In the genomic region with DNA sequence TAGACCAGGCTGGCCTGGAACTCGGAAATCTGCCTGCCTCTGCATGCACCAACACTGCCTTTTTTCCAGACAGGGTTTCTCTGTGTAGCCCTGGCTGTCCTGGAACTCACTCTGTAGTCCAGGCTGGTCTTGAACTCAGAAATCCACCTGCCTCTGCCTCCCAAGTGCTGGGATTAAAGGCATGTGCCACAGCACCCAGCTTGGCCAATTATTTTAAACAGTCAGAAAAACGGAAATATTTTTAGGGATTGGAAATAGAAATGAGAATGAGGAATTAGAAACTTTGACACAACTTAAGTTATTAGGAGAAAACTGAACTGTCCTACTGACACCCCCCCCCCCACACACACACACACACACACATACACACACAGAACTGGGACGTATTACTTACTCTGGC, we compare ENCODE assay signal across 8 mouse cellular contexts. TPM values are rescaled to one million over a fixed set of nuclear protein-coding genes. Genes with fewer than 3 reads are reported as not detected.
DNase-seq lines count a peak whose midpoint lies in the region; TF ChIP-seq lines count a peak whose summit lies in the region.
"Not testable (repeated sequence)": the region's sequence is repeated elsewhere in the genome, so short reads cannot be mapped to it uniquely, and the experiment has no call there.

No protein-coding gene starts in this region.

- H3K4me3 ChIP-seq in MEL (ENCODE audit: control insufficient read depth in 1 of 2, insufficient read depth in 1 of 2, low read depth in 2 of 2, low read length in 2 of 2) = peak overlapping the region; percentile 27 to 73; a peak in 3 of 4 replicates

- not testable (repeated sequence) for H3K4me1 ChIP-seq in MEL (ENCODE audit: control insufficient read depth in 1 of 2, insufficient read depth in 2 of 2, low read length in 2 of 2)

- not testable (repeated sequence) for H3K79me2 ChIP-seq in MEL (ENCODE audit: control insufficient read depth, insufficient read depth, low read length, poor library complexity)

- not testable (repeated sequence) for TF ChIP-seq EP300 in MEL (IDR thresholded peaks at IDR 0.05; ENCODE audit: low read depth in 1 of 2, low read length in 2 of 2)

- DNase-seq in 3134 (ENCODE audit: extremely low read depth, insufficient read length, low spot score) (peak; percentile 47), A20 (ENCODE audit: low read depth, low spot score) (peak; percentile 29), MEL (ENCODE audit: low read depth, low spot score) (peak; percentile 58), ZHBTc4 (ENCODE audit: low read depth, low spot score) (peak; percentile 50)
- DNase-seq in cerebellum, adult 18-20 months = peak; percentile 8 to 22
- DNase-seq in cerebellum, adult 9-11 months = peak; percentile 30
- DNase-seq in cerebellum, postnatal 36 days = peak; percentile 5 to 23
- DNase-seq in layer of hippocampus, adult 11-12 months (ENCODE audit: low spot score) = peak; percentile 12

- not testable (repeated sequence) for H3K9ac ChIP-seq in MEL (ENCODE audit: control insufficient read depth, low read depth, low read length, poor library complexity, severe bottlenecking)

- TF ChIP-seq RAD21 in MEL (IDR thresholded peaks at IDR 0.05; ENCODE audit: low read depth, low read length) = not testable (repeated sequence)

- not testable (repeated sequence) for H3K9me3 ChIP-seq in MEL (replicated peaks; ENCODE audit: insufficient read depth, low read length)

- TF ChIP-seq POLR2A in MEL (IDR thresholded peaks at IDR 0.05; ENCODE audit: control insufficient read depth in 1 of 2, insufficient read depth in 1 of 2, low read depth in 1 of 2, low read length in 2 of 2, poor library complexity in 1 of 2) = not testable (repeated sequence)

- not testable (repeated sequence) for H3K27ac ChIP-seq in MEL (ENCODE audit: control insufficient read depth, low read depth, low read length)

- not testable (repeated sequence) for H3K27me3 ChIP-seq in MEL (ENCODE audit: control insufficient read depth in 1 of 2, insufficient read depth in 2 of 2, low read length in 2 of 2)

- H3K36me3 ChIP-seq in MEL (ENCODE audit: control insufficient read depth in 1 of 2, insufficient read depth in 2 of 2, low read length in 2 of 2) = peaks cover 0 to 12% of the 10 kb centered on the region in 2 experiments; a peak in 2 of 4 replicates

- not testable (repeated sequence) for TF ChIP-seq CTCF in MEL (IDR thresholded peaks at IDR 0.05 in 2 of 3, conservative IDR thresholded peaks at IDR 0.05 in 1 of 3; ENCODE audit: control insufficient read depth in 1 of 3, insufficient read depth in 1 of 3, low read depth in 2 of 3, low read length in 3 of 3, poor library complexity in 1 of 3, severe bottlenecking in 1 of 3)

TF ChIP-seq in MEL, 35 proteins besides CTCF, POLR2A, EP300 and RAD21:
- TF ChIP-seq TBP (IDR thresholded peaks at IDR 0.05; ENCODE audit: low read depth, low read length) = peak; percentile 61; the same call in 1 of the 2 replicates

RNA-seq across cellular contexts. Expression of a gene that starts 54.3 kb away (rescaled TPM):
- total RNA-seq in MEL (2012; rRNA removed) = 16.9 and 20.3 TPM in 2 replicates
- polyA plus RNA-seq in MEL (2012; ENCODE audit: insufficient read depth in 1 of 2, insufficient read length in 2 of 2, low read depth in 1 of 2, low replicate concordance in 2 of 2, missing spikeins in 1 of 2) = 10 to 100 TPM; 24.6 to 72.8 TPM

RNA-seq across cellular contexts. Expression of a gene that starts 59.3 kb away (rescaled TPM):
- total RNA-seq in MEL (2012; rRNA removed) = 0.36 and 2.0 TPM in 2 replicates
- 1 to 10 TPM in 1 of 2 experiments, not detected in 1; 2.0 TPM for polyA plus RNA-seq in MEL (2012; ENCODE audit: insufficient read depth in 1 of 2, insufficient read length in 2 of 2, low read depth in 1 of 2, low replicate concordance in 2 of 2, missing spikeins in 1 of 2)
